8 mouse cellular contexts compared by ENCODE assay signal in the genomic region with DNA sequence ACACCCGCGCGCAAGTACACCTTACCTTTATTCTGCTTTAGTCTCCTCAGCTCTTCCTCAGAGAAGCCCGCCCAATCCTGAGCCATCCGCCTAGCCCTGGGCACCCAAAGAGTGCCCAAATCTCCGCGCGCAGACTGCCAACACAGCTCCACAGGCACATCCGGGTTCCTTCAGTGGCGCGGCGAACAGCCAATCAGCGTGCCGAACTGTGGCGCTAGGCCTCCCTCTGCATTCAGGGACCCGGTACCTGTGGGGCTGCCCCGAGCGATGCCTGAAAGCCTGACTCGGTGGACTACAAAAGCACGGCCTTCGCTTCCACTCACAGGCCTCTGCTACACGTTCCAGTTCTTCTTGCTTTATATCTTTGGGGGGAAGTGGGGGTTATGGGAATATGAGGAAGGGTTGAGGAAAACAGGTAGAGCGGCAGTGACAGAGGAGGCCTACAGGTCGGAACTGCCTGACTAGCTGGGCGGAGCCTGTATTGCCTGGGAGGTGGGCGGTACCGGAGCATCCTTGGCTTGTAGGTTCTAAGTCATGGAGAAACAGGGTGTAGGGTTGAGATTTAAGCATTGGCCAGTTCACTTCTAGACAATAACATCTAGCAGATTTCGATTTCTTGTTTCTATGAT. TPM values are rescaled to one million over a fixed set of nuclear protein-coding genes. Genes with fewer than 3 reads are reported as not detected.
A peak's percentile ranks its signal among the peaks of the same experiment; 100 is the strongest.
DNase-seq lines count a peak whose midpoint lies in the region; ATAC-seq lines count a peak whose summit lies in the region.

A gene (minus strand): TSS at position 172 of the 629 bp plus-strand sequence.

- H3K4me3 ChIP-seq in brown adipose tissue, adult 24 weeks (ENCODE audit: insufficient read depth, low read depth, low read length): peak within 1 kb of the TSS; percentile 79
- H3K4me3 ChIP-seq in heart, embryonic 13.5 days: peak within 1 kb of the TSS; percentile 85
- H3K4me3 ChIP-seq in liver, embryonic 12.5 days: peak within 1 kb of the TSS; percentile 82
- peak within 1 kb of the TSS; percentile 79 for H3K4me3 ChIP-seq in stomach, embryonic 15.5 days (replicated peaks)

- peak; percentile 96 for DNase-seq in CD4-positive, CD25-positive, alpha-beta regulatory T cell, adult 2 months (ENCODE audit: low read depth, low spot score)
- DNase-seq in fat pad, adult 2 months (ENCODE audit: extremely low read depth, low read depth, low spot score): peak; percentile 33
- DNase-seq in kidney, postnatal 10 days: peak; percentile 95
- DNase-seq in natural killer cell, adult 2 months (ENCODE audit: low spot score in 2 of 2): peak; percentile 93

- peak within 1 kb of the TSS; percentile 91 for H3K9ac ChIP-seq in heart, embryonic 13.5 days
- peak within 1 kb of the TSS; percentile 78 for H3K9ac ChIP-seq in liver, embryonic 12.5 days
- H3K9ac ChIP-seq in stomach, embryonic 15.5 days: peak within 1 kb of the TSS; percentile 55; the same call in 1 of the 2 replicates

- H3K36me3 ChIP-seq in heart, embryonic 13.5 days: no peaks in the 10 kb centered on the region
- no peaks in the 10 kb centered on the region for H3K36me3 ChIP-seq in liver, embryonic 12.5 days
- no peaks in the 10 kb centered on the region for H3K36me3 ChIP-seq in stomach, embryonic 15.5 days

- H3K4me1 ChIP-seq in brown adipose tissue, adult 24 weeks (ENCODE audit: control insufficient read depth, insufficient read depth, insufficient read length, low read length): peaks cover 3% of the 10 kb centered on the region
- peaks cover 11% of the 10 kb centered on the region for H3K4me1 ChIP-seq in heart, embryonic 13.5 days
- peaks cover 11% of the 10 kb centered on the region for H3K4me1 ChIP-seq in liver, embryonic 12.5 days
- 0 out of 2 replicates have a peak, but pooled peaks cover 3% of the 10 kb centered on the region for H3K4me1 ChIP-seq in stomach, embryonic 15.5 days

- ATAC-seq in heart, embryonic 13.5 days (ENCODE audit: extremely low read depth, insufficient number of reproducible peaks, low FRiP score, low TSS enrichment): peak; percentile 98
- ATAC-seq in liver, embryonic 12.5 days: peak; percentile 100
- ATAC-seq in stomach, embryonic 15.5 days (ENCODE audit: insufficient read depth, low FRiP score, low read depth): peak; percentile 100

- H3K9me3 ChIP-seq in heart, embryonic 13.5 days: no peaks in the 10 kb centered on the region
- no peaks in the 10 kb centered on the region for H3K9me3 ChIP-seq in liver, embryonic 12.5 days (replicated peaks)
- H3K9me3 ChIP-seq in stomach, embryonic 15.5 days: no peaks in the 10 kb centered on the region

- H3K27ac ChIP-seq in brown adipose tissue, adult 24 weeks (replicated peaks; ENCODE audit: low read depth, low read length): peak within 1 kb of the TSS; percentile 91
- H3K27ac ChIP-seq in heart, embryonic 13.5 days (replicated peaks): peak within 1 kb of the TSS; percentile 72
- H3K27ac ChIP-seq in liver, embryonic 12.5 days: peak within 1 kb of the TSS; percentile 48; the same call in 1 of the 2 replicates
- H3K27ac ChIP-seq in stomach, embryonic 15.5 days: peak within 1 kb of the TSS; percentile 80

- no peaks in the 10 kb centered on the region for H3K27me3 ChIP-seq in heart, embryonic 13.5 days (replicated peaks)
- H3K27me3 ChIP-seq in liver, embryonic 12.5 days (replicated peaks): no peaks in the 10 kb centered on the region
- H3K27me3 ChIP-seq in stomach, embryonic 15.5 days (replicated peaks): no peaks in the 10 kb centered on the region

- WGBS in heart, embryonic 13.5 days: under 1% methylated on average over 28 of the region's 28 CpGs
- WGBS in liver, embryonic 12.5 days (ENCODE audit: insufficient replicate concordance): under 1% methylated on average over 28 of the region's 28 CpGs
- WGBS in stomach, embryonic 15.5 days: under 1% methylated on average over 28 of the region's 28 CpGs

- peak within 1 kb of the TSS; percentile 78 for H3K4me2 ChIP-seq in heart, embryonic 13.5 days
- H3K4me2 ChIP-seq in liver, embryonic 12.5 days: peak within 1 kb of the TSS; percentile 79
- H3K4me2 ChIP-seq in stomach, embryonic 15.5 days: peak within 1 kb of the TSS; percentile 65

RNA-seq across cellular contexts. Expression of the gene that starts here (rescaled TPM):
- 4.0 and 5.5 TPM in 2 replicates for polyA plus RNA-seq in brown adipose tissue, adult 24 weeks (2012; ENCODE audit: insufficient read depth, insufficient read length, missing spikeins)
- polyA plus RNA-seq in heart, embryonic 13.5 days (2015; fragmentation: Nextera tagmentation; extraction: Ambion mirVana): 9.5 and 10.8 TPM in 2 replicates
- polyA plus RNA-seq in liver, embryonic 12.5 days (2016; fragmentation: Nextera tagmentation; extraction: Ambion mirVana): 6.0 and 7.1 TPM in 2 replicates
- 17.3 and 19.7 TPM in 2 replicates for polyA plus RNA-seq in stomach, embryonic 15.5 days (2015; fragmentation: Nextera tagmentation; extraction: Ambion mirVana)

Comparison
In these comparisons a context has a peak if more than half of its experiments do, and no peak if none do; other contexts are left out.
1. Peak in every context shown above with its lines: DNase-seq, ATAC-seq, H3K4me3 ChIP-seq and H3K27ac ChIP-seq.
2. DNase-seq: peak in every context shown above with its lines; median percentile 96 in CD4-positive, CD25-positive, alpha-beta regulatory T cell, adult 2 months; 95 in kidney, postnatal 10 days; 93 in natural killer cell, adult 2 months; 33 in fat pad, adult 2 months.